Mouse (Mus musculus): ENCODE measurements around the gene Zc3h7b.

DNA sequence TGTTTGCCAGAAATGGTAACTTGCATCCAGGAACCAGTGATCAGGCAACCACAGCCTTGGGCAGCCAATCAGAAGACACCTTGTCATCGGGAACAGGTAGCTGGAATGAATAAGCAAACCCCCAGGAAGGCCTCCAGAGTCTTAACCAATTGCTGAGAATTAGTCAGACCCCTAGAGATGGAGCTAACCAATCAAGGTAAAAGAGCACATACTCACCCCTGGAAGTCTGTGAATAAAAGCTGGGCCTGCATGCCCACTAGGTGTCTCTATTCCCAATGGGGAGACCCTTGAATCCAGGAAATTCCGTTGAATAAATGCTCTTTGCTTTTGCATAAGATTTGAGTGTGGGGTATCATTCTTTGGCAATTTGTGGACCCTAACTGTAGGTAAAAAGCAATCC lies 4.9 kb upstream of the Zc3h7b start:
- no peak for TF ChIP-seq GATA1 (IDR thresholded peaks at IDR 0.05; ENCODE audit: borderline replicate concordance, low read length)
- TF ChIP-seq FLI1 (IDR thresholded peaks at IDR 0.05; ENCODE audit: low read length), result no peak

Data from megakaryocyte, embryonic 14.5 days (primary cell).